Mouse (Mus musculus) bone marrow macrophage, adult 2 months (primary cell): ENCODE measurements around the gene C4b.

ENCODE experiments used
- CTCF ChIP-seq: IDR thresholded peaks from 2 replicates; pipeline ENCODE4 v1.5.1; 2012; ENCODE audit warnings: low read depth, mild to moderate bottlenecking, low read length, moderate library complexity
- POLR2A ChIP-seq: IDR thresholded peaks from 2 replicates; pipeline ENCODE4 v1.6.1; 2012; ENCODE audit warnings: mild to moderate bottlenecking, low read depth, low read length, borderline replicate concordance

DNA sequence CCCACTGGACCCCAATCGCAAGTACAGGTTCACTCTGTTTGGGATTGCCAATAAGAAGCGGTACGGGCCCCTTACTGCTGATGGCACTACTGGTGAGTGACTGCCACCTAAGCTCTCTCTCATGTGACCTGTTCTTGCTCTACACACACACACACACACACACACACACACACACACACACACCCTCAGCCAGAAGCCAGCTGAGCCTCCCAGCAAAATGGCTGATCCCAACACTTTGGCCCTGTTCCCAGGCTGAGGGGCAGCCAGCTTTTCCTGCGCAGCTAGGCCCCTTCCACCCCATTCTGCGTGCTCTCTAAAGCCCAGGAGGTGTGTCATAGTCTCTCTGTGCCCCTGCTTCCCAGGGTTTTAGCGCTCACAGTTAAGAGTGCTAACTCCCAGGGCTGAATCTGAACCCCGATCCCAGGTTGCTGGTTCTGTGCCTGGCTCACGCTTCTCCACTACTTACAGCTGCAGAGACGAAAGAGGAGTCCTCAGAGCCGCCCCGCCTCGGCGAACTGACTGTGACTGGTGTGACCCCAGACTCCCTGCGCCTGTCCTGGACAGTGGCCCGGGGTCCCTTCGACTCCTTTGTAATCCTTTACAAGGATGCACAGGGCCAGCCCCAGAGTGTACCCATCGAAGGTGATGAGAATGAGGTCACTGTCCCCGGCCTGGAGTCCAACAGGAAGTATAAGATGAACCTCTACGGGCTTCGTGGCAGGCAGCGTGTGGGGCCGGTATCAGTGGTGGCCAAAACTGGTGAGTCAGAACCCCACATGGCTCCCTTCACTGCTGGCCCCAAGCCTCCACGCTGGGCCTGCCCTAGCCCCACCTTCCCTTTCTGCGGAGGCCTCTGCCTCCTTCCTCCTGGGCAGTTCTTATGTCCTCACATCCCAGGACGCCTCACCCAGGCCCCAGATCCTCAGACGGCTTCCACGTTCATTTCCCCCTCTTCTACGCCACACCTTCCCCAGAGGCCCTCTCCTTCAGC is 58.3 kb downstream of the C4b start:
- no peak for TF ChIP-seq POLR2A
- TF ChIP-seq CTCF: no peak
